Mouse (Mus musculus) layer of hippocampus, adult 8-10 months (tissue): ENCODE measurements around the gene Gm6465. TPM values are rescaled to one million over a fixed set of nuclear protein-coding genes. Genes with fewer than 3 reads are reported as not detected.
"Not testable (repeated sequence)": the region's sequence is repeated elsewhere in the genome, so short reads cannot be mapped to it uniquely, and the experiment has no call there.

ENCODE experiments used
- DNase-seq, 2 experiments: peaks; one replicate each; pipeline ENCODE4 v3.0.0; 2022; ENCODE audit warnings: low spot score in 2 of 2
- total RNA-seq, 4 experiments: library from RNA; stranded (reverse); gene quantifications; 2 replicates each; pipeline ENCODE4 v1.2.4; 2022

The Gm6465 gene
- not detected for total RNA-seq

DNA sequence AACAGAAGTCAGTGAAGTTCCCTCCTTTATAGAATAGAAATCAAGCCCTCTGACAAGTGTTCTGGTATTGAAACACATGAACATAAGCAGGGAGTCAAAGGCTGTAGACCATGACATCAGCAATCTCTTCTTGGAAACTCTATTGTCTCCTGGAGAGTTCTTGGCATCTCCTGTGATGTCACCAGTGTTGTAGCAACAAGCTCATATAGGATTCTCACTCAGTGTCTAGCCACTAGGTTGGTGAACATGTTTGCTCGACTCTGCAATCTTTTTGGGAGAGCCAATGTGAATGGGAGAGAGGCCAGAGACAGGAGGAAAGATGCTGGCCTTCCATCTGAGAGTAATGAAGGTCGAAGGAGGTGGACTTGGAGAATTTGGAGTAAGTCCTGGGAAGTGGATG is at the start of gene Gm6465:
Gene Gm6465, plus strand, starts transcription at position 301 of the 400 bp plus-strand sequence.
- not testable (repeated sequence) for DNase-seq

DNA sequence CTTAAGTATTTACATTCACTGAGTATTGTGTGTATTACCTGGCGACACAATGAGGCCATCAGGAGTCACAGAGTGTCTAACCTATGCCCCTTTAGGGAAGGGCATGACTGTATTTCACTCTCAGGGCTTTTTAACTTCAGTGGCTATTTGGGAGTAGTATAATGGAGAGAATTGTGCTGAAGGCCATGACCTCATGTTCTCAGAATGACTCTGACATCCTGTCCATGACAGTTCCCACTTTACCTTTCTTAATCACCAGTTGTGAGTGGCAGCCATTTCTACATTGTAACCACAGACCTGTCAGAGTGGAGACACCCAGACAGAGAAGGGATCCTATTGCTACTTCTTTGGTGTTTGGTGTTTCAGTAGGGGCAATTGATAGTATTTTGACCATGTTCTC is 485 bp downstream of the Gm6465 start:
- DNase-seq = not testable (repeated sequence)

DNA sequence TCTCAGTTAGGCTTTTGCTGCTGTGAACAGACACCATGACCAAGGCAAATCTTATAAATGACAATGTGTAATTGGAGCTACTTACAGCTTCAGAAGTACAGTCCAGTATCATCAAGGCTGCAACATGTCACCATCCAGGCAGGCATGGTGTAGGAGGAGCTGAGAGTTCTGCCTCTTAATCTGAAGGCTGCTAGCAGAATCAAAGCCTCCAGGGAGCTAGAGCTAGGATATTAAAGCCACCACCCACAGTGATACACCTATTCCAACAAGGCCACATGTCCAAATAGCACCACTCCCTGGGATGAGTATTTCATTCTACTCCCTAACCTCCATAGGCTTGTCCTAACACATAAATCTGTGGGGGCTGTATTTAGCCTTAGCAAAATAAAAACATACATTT is 12.6 kb downstream of the Gm6465 start:
- not testable (repeated sequence) for DNase-seq

Other genes with a start within 250 kb of the Gm6465 start
- not detected for gene Gm8922, start 163.6 kb upstream of the Gm6465 start, total RNA-seq
- gene Gm8926, start 75.0 kb upstream of the Gm6465 start, total RNA-seq = not detected
- gene 4933402N22Rik, start 72.5 kb downstream of the Gm6465 start, total RNA-seq = not detected